Mouse (Mus musculus) left cerebral cortex, adult 8-10 months (tissue): Measurements from ENCODE around the gene Chrna9. TPM values are rescaled to one million over a fixed set of nuclear protein-coding genes. Genes with fewer than 3 reads are reported as not detected.

Experiments used
- DNase-seq, 2 experiments: peaks; one replicate each; pipeline ENCODE4 v3.0.0; 2022; ENCODE audit warnings: low spot score in 2 of 2
- total RNA-seq, 4 experiments: library from RNA; stranded (reverse); gene quantifications; 2 replicates each; pipeline ENCODE4 v1.2.4; 2022

The Chrna9 gene
- total RNA-seq, 4 experiments from 2014 or later, result not detected

DNA sequence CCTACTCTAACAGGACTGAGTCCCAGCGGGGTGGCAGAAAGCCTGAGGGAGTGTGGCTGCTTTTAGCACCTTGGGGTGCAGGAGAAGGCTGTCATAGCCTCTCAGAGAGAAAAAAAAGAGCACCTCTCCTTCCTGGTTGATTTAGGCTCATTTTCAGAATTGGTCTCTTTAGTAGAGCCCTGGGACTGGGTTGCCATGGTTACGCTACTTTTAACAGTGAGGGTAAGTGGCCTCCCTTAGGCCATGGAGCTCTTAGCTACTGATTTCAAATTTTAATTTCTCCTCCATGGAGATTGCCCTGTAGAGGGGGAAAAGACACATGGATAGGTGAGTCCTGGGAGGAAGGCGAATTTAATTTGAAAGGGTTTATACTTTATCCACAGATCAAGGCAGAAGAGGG, 16.1 kb upstream of the Chrna9 start:
- DNase-seq, result no peak

DNA sequence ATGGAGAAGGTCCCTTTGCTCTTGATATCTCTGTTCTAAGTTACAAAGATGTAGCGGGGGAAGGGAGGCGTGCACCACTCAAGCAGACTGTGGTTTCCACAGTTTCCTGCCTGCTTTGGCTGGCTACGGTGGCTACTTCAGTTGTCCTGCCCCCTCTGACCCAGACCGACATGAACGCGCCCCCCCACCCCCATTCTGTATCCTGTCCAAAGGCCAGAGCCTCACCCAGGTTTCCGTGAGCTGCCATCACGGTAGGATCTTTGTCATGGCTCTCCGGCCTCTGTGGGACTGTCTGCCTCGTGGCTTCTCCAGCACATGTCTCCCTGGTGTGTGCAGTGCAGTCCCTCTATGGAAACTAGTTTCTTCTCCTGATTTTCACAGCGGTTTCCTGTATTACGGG, 15.4 kb upstream of the Chrna9 start:
- DNase-seq, result no peak

DNA sequence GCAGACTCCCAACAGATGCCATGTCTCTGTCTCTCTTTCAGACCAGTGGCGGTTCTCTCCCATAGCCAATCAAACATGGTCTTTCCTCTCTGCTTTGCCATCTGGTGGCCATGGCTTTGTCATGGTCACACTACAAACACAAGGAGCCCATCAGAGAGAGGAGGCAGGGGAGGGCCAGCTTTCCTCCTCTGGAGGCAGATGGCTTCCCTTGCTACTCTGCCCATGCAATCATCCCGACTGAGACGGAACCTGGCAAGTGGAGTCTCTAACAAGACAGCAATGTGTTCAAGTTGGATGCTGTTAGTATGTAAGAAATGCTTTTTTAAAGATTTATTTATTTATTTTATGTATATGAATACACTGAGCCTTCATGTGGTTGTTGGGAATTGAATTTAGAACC, 14.8 kb upstream of the Chrna9 start:
- no peak for DNase-seq

DNA sequence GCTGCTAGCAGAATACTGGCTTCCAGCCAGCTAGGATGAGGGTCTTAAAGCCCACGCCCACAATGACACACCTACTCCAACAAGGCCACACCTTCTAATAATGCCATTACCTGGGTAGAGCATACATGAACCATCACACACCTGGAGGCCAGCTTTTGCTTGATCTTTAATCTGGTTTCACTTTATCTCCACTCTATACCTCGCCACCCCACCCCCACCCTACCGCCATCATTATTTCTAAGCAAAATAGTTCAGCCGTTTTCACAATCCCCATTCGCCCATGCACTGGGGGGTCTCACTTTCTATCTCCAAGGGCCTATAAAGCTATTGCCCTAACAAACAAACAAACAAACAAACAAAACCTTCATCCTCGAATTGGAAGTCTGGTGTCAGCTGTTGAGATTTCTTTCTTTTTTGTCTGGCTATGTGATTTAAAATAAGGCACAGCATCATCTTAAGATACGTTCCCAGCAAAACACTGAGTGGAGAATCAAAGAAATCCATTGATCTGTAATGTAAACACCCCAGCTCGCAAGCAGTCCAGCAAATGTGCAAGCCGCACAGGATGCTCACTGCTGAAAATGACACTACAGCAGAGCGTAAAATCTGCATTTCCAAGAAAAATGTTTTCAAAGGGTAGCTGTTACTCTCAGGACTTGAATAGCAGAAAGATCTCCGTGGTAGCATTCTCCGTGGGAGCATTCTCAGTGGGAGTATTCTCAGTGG, 13.9 kb upstream of the Chrna9 start:
- DNase-seq, result no peak

DNA sequence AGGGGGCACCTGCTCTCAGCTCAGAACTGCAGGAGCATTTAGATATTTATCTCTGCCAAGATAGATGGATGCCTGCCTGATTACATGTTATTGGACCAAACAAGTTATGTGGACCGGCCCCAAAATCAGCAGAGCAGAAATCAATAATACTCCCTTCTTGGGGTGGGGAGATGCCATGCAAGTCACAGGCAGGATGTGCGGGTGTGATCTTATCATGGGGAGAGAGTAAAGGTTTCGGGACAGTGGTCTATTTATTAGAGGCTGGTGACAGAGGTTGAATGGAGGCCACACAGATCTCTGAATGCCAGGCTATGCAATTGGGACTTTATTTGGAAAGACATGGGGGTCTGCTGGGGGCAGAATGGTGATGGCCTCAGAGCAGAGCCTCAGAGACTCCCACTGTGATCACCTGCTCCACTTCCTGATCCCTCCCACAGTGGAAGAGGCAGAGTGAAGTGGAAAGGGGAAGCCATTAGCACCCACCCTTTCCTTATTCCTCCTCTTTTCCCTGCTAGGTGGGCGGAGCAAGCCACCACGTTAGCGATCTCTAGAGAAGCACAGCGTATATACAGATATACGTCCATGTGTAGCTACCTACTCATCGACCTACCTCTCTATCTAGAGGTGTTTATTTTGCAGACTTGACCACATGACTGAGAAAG, 13.1 kb upstream of the Chrna9 start:
- DNase-seq, result no peak

DNA sequence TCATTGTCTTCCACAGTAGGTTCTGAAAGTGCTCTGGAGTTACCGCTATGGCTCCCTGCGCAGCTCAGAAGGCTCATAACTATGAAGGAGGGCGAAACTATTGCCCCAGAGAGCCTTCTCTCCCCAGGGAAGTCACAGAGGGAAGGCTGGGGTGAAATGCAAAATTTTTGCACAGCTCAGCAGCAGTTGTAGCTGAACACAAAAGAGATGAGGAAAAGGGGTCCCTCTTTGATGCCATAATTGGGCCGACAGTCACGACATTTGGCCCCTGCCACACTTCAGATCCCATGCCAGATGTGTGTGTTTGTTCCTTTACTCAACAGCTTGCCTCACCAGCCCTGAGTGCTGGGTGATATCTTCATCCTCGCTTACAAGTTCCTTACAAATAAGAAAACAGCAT, 8.1 kb upstream of the Chrna9 start:
- no peak for DNase-seq

DNA sequence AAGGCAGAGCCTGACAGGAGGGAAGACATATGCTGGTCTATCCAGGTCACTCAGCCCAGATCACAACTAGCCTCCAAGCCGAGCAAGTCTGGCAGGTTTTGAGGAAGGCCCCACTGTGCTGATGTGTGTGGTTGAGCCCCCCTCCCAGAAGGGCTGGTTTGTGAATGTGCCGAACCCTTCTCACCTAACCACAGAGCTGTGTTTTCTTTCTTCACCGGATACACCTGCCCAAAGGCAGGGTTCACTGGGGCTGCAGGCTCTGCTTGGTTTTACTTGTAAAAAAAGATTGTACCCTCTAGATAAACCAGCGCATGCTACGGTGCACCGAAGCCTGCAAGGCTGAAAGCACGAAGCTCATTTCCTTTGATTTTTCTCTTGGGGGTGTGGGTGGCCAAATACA, 5.6 kb upstream of the Chrna9 start:
- no peak for DNase-seq

DNA sequence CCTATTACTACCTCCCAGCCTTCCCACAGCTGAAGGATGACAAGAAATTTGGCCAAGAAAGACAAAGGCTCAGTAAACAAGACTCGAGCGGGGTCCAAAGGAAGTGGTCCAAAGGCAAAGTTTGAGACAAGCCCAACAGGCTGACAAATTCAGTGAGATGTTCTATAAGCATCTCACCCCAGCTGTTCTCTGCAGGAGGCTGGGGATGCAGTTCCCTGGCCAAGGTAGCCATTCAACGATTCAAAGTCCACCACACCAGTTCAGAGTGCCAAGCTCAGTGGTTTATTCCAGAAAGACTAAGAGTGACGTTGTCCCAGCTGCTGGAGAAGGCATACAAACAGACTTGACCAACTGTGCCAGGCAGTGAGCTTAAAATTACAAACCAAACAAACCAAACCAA, 4.5 kb upstream of the Chrna9 start:
- DNase-seq, result no peak

DNA sequence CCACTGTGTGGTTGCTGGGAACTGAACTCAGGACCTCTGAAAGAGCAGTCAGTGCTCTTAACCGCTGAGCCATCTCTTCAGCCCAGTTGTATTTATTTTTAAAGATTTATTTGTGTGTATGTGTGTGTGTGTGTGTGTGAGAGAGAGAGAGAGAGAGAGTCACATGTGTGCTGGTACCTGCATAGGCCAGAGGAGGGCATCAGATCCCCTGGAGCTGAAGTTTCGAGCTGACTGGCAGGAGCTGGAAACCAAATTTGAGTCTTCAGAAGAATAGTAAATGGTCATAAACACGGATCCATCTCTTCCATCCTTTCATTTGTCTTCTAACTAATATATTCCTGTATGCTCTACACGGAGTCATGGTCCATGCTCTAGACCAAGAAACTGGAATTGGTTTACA, 1.5 kb upstream of the Chrna9 start:
- no peak for DNase-seq

DNA sequence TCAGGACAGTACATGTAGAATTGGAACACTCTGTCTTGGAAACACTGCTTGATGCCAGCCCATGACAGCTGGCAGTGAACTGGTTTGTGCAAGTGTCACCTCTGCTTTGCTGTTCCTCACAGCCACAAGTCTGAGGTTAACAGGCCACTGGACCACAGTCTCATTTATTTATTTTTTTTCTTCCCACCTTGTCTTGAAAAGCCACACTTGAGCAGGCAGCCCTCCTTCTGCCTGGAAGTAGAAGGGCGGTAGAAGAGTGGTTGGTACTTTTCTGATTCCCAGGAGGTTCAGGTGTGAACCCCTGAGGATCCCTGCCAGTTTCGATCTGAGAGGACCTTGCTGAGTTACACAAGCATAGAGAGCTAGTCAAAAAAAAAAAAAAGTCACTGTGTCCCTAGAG, 957 bp upstream of the Chrna9 start:
- DNase-seq, result no peak

DNA sequence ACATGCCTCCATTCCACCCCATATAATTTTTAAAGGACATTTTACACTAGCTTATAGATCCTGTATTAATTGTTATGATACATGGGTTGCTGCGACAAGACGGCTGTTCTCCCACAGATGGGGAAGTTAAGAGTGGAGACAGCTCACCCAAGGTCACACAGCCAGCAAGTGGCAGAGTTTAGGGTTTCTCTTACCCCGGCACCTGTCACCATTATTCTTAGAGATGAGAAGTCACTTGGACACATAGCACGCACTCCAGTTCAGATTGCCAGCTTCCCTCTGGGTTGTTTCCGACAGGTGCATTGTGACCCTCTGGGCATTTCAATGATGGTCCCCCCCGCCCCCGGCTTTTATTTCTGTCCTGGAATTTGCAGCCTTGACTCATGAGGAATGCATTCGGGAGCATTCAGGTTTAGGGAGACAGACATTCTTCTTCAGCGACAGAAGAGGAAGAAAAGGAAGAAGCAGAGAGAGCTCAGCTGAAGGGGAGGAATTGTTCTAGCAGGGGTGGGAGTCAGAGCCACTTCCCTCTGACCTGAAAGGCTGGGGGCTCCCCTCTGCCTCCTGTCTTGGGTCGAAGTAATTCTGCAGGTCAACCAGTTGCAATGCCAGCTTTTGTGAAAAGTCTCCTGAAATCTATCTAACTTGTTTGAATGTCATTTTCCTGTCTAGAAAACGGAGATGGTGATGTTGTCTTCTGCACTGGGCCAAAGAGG, 2.4 kb downstream of the Chrna9 start:
- DNase-seq, result no peak

DNA sequence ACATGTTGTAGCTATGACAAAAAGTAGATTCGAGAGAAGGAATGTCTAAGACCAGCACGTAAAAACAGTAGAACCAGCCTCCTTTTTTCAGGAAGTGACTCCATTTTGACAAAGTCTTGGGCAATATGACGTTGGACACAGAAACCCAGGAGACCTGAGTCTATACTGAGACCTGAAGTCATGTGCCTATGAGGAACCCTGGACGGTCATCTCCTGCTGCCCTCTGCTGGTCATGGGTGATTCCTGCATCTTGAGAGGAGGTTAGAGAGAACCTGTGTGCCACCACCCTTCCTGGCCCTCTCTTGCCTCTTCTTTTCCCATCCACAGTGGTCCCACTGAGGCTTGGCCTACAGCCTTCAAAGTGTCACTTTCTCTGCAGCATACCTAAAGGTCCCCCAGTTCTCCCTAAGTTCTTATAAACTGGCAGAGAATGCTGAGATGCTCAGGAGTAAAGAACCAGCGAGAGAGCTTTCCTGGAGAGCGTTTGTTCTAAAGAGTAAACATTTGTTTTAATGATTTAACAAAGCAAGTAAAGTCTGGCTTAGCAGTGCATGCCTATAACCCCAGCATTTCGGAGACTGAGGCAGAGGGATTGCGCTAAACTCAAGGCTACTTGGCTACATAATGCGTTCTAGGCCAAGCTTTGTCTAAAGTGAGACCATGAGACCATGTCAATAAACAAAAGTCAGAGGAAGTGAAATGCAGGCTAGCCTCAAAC, 3.4 kb downstream of the Chrna9 start:
- DNase-seq, result peak; percentile 42 to 58

DNA sequence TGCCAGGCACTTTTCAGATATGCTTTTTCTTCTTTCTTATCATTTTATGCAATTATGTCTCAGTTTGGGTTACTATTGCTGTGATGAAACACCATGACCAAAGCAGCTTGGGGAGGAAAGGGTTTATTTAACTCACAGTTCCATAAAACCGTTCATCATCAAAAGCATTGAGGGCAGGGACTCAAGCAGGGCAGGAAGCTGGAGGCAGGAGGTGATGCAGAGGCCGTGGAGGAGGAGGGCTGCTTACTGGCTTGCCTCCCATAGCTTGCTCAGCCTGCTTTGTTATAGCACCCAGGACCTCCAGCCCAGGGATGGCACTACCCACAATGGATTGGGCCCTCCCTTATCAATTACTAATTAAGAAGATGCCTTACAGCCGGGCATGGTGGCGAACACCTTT, 6.4 kb downstream of the Chrna9 start:
- DNase-seq, result no peak

DNA sequence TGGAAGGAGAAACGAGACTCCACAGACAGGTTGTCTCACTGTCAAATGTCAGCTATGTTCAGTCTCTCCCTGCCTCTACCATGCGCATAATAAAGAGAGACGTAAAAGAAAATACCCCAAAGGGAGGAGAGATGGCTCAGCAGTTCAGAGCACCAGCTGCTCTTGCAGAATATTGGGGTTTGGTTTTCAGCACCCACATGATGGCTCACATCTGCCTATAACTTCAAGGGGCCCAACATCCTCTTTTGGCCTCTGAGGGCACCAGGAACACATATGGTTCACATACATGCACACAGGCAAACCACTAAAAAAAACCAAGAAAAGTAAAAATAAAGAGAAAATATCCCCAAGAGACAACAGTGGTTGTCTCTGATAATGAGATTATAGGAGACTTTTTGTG, 15.1 kb downstream of the Chrna9 start:
- DNase-seq, result no peak

DNA sequence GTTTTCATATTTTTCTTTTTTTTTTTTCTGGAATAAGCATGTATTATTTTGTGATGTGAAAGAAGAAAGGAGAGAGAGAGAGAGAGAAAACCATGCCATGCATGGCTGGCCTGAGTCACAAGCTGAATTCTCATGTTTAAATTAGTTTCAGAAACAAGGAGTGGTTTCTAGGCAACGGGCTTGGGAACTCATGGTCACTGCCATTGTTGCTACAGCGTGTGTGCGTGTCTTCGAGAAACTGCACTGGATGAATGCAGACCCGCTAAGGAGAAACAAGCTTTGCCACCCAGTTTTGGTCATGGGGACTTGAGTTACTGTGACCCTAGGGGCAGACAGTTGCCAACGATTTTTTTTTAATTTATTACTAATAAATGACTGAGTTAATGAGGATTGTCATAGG, 15.5 kb downstream of the Chrna9 start:
- peak in 1 of 2 experiments; percentile 50 for DNase-seq

DNA sequence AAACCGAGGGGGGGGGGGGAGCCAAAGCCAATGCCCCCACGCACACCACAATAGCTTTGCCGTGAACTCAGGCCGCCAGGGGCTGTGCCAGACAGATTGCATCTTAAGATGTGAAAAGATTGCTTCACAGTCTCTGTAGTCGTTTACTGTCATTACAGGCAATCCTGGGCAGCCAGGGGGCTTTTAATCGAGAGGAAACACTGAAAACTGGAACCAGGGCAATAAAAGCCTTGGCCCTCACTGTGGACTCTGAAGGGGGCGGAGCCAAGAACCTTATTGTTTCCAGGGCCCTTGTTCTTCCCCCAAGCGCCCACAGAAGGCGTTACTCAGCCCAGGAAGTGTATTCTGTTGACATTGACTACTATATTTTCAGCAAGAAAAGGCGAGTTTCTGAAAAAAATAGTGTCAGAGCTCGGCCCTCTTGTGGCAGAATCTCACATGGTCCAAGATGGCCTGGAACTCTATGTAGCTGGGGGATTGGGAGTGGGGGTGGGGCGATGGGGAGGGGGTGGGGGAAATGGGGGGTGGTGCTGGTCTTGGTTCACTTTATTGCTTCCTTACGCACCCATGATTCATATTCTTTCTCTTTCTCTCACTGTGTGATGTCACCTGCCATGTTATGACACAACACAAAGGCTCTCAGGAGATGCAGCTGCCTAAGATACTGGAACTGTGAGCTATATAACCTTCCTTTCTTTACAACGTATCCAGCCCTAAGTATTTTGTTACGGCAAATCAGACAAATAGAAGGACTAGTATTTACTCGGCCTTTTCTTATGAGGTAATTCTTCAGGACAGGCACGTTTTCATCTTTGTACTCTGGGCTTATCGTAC, 16.2 kb downstream of the Chrna9 start:
- DNase-seq, result no peak

DNA sequence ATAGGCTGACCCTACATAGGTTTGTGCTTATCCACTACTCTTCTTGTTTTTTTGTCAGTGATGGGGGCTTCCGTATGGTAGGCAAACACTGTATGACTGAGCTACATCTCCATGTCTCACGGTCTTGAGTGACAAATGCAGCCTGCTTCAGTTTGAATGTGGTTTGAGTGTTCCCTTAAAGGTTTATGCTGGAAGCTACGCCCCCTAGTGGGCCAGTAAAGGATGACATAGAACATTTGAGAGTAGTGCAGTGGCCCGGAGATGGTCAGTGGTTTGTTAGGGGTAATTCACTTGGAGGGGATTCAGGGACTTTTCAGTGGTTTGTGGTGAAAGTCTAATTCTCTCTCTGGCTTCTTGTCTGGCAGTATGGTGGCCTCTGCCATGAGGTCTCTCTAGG, 16.8 kb downstream of the Chrna9 start:
- no peak for DNase-seq

DNA sequence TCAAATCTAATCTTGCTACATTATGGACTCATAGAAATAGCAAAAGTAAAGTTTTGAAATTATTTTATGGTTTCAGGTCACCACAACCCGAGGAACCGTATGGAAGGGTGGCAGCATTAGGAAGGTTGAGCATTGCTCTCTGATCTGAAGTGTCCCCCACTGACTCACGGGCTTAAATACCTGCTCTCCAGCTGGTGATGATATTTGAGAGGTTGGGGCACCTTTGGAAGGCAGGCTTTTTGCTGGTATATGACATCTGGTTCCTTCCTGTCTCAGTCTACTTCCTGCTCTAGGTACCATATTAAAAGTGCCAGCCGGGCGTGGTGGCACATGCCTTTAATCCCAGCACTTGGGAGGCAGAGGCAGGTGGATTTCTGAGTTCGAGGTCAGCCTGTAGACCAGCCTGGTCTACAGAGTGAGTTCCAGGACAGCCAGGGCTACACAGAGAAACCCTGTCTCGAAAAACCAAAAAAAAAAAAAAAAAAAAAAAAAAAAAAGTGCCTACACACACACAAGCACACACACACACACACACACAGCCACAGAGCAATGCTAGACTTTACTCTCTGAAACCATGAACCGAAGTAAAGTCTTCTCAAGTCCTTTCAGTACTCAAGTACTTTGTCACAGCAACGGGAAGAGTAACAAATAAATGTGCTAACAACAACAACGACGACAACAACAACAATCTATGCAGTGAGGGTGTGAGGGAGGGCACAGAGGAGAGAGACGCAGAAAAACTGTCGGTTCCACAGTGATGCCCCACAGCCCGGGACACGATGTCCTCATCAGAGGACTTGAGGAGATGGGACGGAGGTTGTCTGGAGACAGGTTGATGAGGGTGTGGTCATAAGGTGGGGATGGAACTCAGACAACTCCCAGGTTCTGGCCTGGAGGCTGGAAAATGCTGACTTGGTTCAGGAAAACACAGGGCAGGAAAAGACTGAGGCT, 19.7 kb downstream of the Chrna9 start:
- no peak for DNase-seq

DNA sequence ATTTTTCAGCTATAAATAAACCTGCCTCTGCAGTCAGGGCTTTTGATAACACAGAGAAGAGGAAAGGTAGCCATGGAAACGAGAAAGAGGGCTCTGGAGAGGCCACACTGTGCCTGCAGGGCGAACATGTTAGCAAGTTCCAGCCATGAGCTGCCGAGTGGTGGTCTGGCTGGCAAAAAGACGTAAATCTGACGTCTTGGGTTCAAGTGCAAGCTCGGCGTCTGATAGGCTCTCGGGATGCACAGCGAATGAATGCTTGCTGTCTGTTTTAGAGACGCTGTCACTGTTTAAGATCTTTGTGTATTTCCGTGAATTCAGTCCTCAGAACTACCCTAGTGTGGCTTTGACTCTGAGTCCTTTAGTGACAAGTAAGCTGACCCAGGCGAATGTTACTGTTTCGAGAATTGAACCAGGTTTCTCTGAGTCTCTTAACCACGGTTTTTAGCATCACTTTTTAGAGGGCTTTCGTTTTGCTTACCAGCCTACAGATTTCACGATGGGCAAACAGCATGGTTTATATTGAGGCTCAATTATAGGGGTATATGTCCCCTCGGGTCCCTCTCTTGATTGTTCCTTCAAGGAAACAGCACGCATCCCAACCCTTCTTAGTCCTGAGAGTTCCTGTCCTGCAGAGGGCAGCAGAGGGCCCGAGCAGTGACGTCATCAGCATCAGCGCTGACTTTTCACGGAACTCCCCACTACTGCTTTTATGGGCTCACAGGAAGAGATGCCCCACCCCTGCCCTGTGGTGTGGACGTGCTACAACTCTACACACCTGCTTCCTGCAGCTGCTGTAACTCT, 20.8 kb downstream of the Chrna9 start:
- peak; percentile 35 to 52 for DNase-seq
